In genomic region chr17:35994175-35994878, GRCm38 (mm10) we compare ENCODE assay signal across 7 mouse cellular contexts. TPM values are rescaled to one million over a fixed set of nuclear protein-coding genes. Genes with fewer than 3 reads are reported as not detected.
DNase-seq lines count a peak whose midpoint lies in the region; ATAC-seq and TF ChIP-seq lines count a peak whose summit lies in the region.

No protein-coding gene starts in this region.

- WGBS in embryonic facial prominence, embryonic 11.5 days: 3% methylated on average over 31 of the region's 31 CpGs
- WGBS in limb, embryonic 10.5 days: 4% methylated on average over 31 of the region's 31 CpGs
- WGBS in midbrain, embryonic 12.5 days: 4% methylated on average over 31 of the region's 31 CpGs
- 3% methylated on average over 31 of the region's 31 CpGs for WGBS in small intestine, adult 2 months

- H3K4me3 ChIP-seq in embryonic facial prominence, embryonic 11.5 days (ENCODE audit: low read depth, low read length): peak overlapping the region; percentile 43
- peak overlapping the region; percentile 64 for H3K4me3 ChIP-seq in limb, embryonic 10.5 days
- peak overlapping the region; percentile 66 for H3K4me3 ChIP-seq in midbrain, embryonic 12.5 days
- H3K4me3 ChIP-seq in small intestine, adult 2 months (ENCODE audit: low read depth, low read length): peak overlapping the region; percentile 56

- H3K36me3 ChIP-seq in embryonic facial prominence, embryonic 11.5 days (replicated peaks; ENCODE audit: control insufficient read depth, insufficient read depth, low read depth, low read length): no peaks in the 10 kb centered on the region
- H3K36me3 ChIP-seq in limb, embryonic 10.5 days: peaks cover 7% of the 10 kb centered on the region
- peaks cover 4% of the 10 kb centered on the region; the same call in 1 of the 2 replicates for H3K36me3 ChIP-seq in midbrain, embryonic 12.5 days
- no peaks in the 10 kb centered on the region for H3K36me3 ChIP-seq in small intestine, adult 2 months (ENCODE audit: control insufficient read depth, insufficient read depth, low read length)

- H3K27me3 ChIP-seq in embryonic facial prominence, embryonic 11.5 days (ENCODE audit: control insufficient read depth, insufficient read depth, low read length): no peaks in the 10 kb centered on the region
- H3K27me3 ChIP-seq in limb, embryonic 10.5 days (ENCODE audit: low read depth, poor library complexity, severe bottlenecking): no peaks in the 10 kb centered on the region
- H3K27me3 ChIP-seq in midbrain, embryonic 12.5 days: no peaks in the 10 kb centered on the region
- no peaks in the 10 kb centered on the region for H3K27me3 ChIP-seq in small intestine, adult 2 months (ENCODE audit: control insufficient read depth, insufficient read depth, low read length)

- peak; percentile 85; the same call in 1 of the 2 replicates for TF ChIP-seq POLR2A in small intestine, adult 2 months (IDR thresholded peaks at IDR 0.05; ENCODE audit: low read depth, low read length)

- DNase-seq in adrenal gland, postnatal 25 days: peak; percentile 78
- DNase-seq in embryonic facial prominence, embryonic 11.5 days (ENCODE audit: low spot score): peak; percentile 89
- DNase-seq in heart, adult 11 months: peak; percentile 98
- peak; percentile 81 for DNase-seq in kidney, adult 11 months
- DNase-seq in limb, embryonic 10.5 days (ENCODE audit: low spot score): peak; percentile 81

- H3K4me2 ChIP-seq in embryonic facial prominence, embryonic 11.5 days (ENCODE audit: low read depth, low read length): peak overlapping the region; percentile 76
- peak overlapping the region; percentile 56 for H3K4me2 ChIP-seq in midbrain, embryonic 12.5 days (replicated peaks)

- peak overlapping the region; percentile 50 for H3K9ac ChIP-seq in embryonic facial prominence, embryonic 11.5 days (replicated peaks; ENCODE audit: low read length)
- H3K9ac ChIP-seq in midbrain, embryonic 12.5 days (replicated peaks): peak overlapping the region; percentile 69

- no peak; the same call in 1 of the 2 replicates for TF ChIP-seq CTCF in small intestine, adult 2 months (IDR thresholded peaks at IDR 0.05; ENCODE audit: extremely low read depth, insufficient read length, insufficient replicate concordance, low read depth, low read length)

- peak; percentile 63 for ATAC-seq in embryonic facial prominence, embryonic 11.5 days (replicated peaks; ENCODE audit: insufficient number of reproducible peaks, low FRiP score, low TSS enrichment, low read depth)
- ATAC-seq in midbrain, embryonic 12.5 days (ENCODE audit: low FRiP score, low read depth): peak; percentile 62

- no peaks in the 10 kb centered on the region; the same call in 1 of the 2 replicates for H3K4me1 ChIP-seq in embryonic facial prominence, embryonic 11.5 days (ENCODE audit: control insufficient read depth, insufficient read depth, low read length)
- H3K4me1 ChIP-seq in limb, embryonic 10.5 days: peaks cover 16% of the 10 kb centered on the region
- H3K4me1 ChIP-seq in midbrain, embryonic 12.5 days: peaks cover 24% of the 10 kb centered on the region
- peaks cover 4% of the 10 kb centered on the region for H3K4me1 ChIP-seq in small intestine, adult 2 months (ENCODE audit: control insufficient read depth, insufficient read depth, insufficient read length, low read length)

- no peak overlapping the region for H3K27ac ChIP-seq in embryonic facial prominence, embryonic 11.5 days (replicated peaks; ENCODE audit: low read depth, low read length)
- peak overlapping the region; percentile 72 for H3K27ac ChIP-seq in limb, embryonic 10.5 days
- peak overlapping the region; percentile 70 for H3K27ac ChIP-seq in midbrain, embryonic 12.5 days (replicated peaks)
- H3K27ac ChIP-seq in small intestine, adult 2 months (ENCODE audit: insufficient read depth, low read depth, low read length): peak overlapping the region; percentile 48

- no peaks in the 10 kb centered on the region for H3K9me3 ChIP-seq in embryonic facial prominence, embryonic 11.5 days (replicated peaks; ENCODE audit: control insufficient read depth, low read length)
- no peaks in the 10 kb centered on the region for H3K9me3 ChIP-seq in limb, embryonic 10.5 days (replicated peaks)
- H3K9me3 ChIP-seq in midbrain, embryonic 12.5 days: no peaks in the 10 kb centered on the region

RNA-seq across cellular contexts. Expression of gene Prr3, which starts 14.3 kb away (rescaled TPM):
- total RNA-seq in adrenal gland, postnatal 25 days (2021): 26.8 and 27.8 TPM in 2 replicates
- polyA plus RNA-seq in embryonic facial prominence, embryonic 11.5 days (2014; fragmentation: Nextera tagmentation; extraction: Ambion mirVana): 37.7 and 38.2 TPM in 2 replicates
- 44.9 and 49.4 TPM in 2 replicates for polyA plus RNA-seq in limb, embryonic 10.5 days (2016; fragmentation: Nextera tagmentation; extraction: Ambion mirVana)
- 49.2 and 53.4 TPM in 2 replicates for polyA plus RNA-seq in midbrain, embryonic 12.5 days (2016; fragmentation: Nextera tagmentation; extraction: Ambion mirVana)
- 5.5 and 7.8 TPM in 2 replicates for polyA plus RNA-seq in small intestine, adult 2 months (2012; rRNA removed)

RNA-seq across cellular contexts. Expression of gene Gnl1, which starts 14.7 kb away (rescaled TPM):
- 43.9 and 52.5 TPM in 2 replicates for total RNA-seq in adrenal gland, postnatal 25 days (2021)
- 31.3 and 32.3 TPM in 2 replicates for polyA plus RNA-seq in embryonic facial prominence, embryonic 11.5 days (2014; fragmentation: Nextera tagmentation; extraction: Ambion mirVana)
- polyA plus RNA-seq in limb, embryonic 10.5 days (2016; fragmentation: Nextera tagmentation; extraction: Ambion mirVana): 61.6 and 63.1 TPM in 2 replicates
- 48.5 and 52.0 TPM in 2 replicates for polyA plus RNA-seq in midbrain, embryonic 12.5 days (2016; fragmentation: Nextera tagmentation; extraction: Ambion mirVana)
- 13.1 and 24.7 TPM in 2 replicates for polyA plus RNA-seq in small intestine, adult 2 months (2012; rRNA removed)

RNA-seq across cellular contexts. Expression of gene Abcf1, which starts 24.8 kb away (rescaled TPM):
- 99.5 and 116 TPM in 2 replicates for total RNA-seq in adrenal gland, postnatal 25 days (2021)
- 96.7 and 112 TPM in 2 replicates for polyA plus RNA-seq in embryonic facial prominence, embryonic 11.5 days (2014; fragmentation: Nextera tagmentation; extraction: Ambion mirVana)
- 98.3 and 109 TPM in 2 replicates for polyA plus RNA-seq in limb, embryonic 10.5 days (2016; fragmentation: Nextera tagmentation; extraction: Ambion mirVana)
- polyA plus RNA-seq in midbrain, embryonic 12.5 days (2016; fragmentation: Nextera tagmentation; extraction: Ambion mirVana): 104 and 118 TPM in 2 replicates
- 52.7 and 84.9 TPM in 2 replicates for polyA plus RNA-seq in small intestine, adult 2 months (2012; rRNA removed)

RNA-seq across cellular contexts. Expression of gene H2-T24, which starts 26.0 kb away (rescaled TPM):
- 4.6 and 6.4 TPM in 2 replicates for total RNA-seq in adrenal gland, postnatal 25 days (2021)
- 2.2 and 2.4 TPM in 2 replicates for polyA plus RNA-seq in embryonic facial prominence, embryonic 11.5 days (2014; fragmentation: Nextera tagmentation; extraction: Ambion mirVana)
- polyA plus RNA-seq in limb, embryonic 10.5 days (2016; fragmentation: Nextera tagmentation; extraction: Ambion mirVana): 3.2 and 4.0 TPM in 2 replicates
- 4.1 and 5.0 TPM in 2 replicates for polyA plus RNA-seq in midbrain, embryonic 12.5 days (2016; fragmentation: Nextera tagmentation; extraction: Ambion mirVana)
- 0.98 and 5.4 TPM in 2 replicates for polyA plus RNA-seq in small intestine, adult 2 months (2012; rRNA removed)

RNA-seq across cellular contexts. Expression of gene H2-T23, which starts 38.3 kb away (rescaled TPM):
- 30.5 and 46.6 TPM in 2 replicates for total RNA-seq in adrenal gland, postnatal 25 days (2021)
- 3.7 and 3.9 TPM in 2 replicates for polyA plus RNA-seq in embryonic facial prominence, embryonic 11.5 days (2014; fragmentation: Nextera tagmentation; extraction: Ambion mirVana)
- polyA plus RNA-seq in limb, embryonic 10.5 days (2016; fragmentation: Nextera tagmentation; extraction: Ambion mirVana): 1.2 and 1.5 TPM in 2 replicates
- polyA plus RNA-seq in midbrain, embryonic 12.5 days (2016; fragmentation: Nextera tagmentation; extraction: Ambion mirVana): 4.2 and 6.1 TPM in 2 replicates
- 268 and 784 TPM in 2 replicates for polyA plus RNA-seq in small intestine, adult 2 months (2012; rRNA removed)
